Mouse (Mus musculus): Measurements from ENCODE around the gene Ntrk2.

- TF ChIP-seq CTCF (IDR thresholded peaks at IDR 0.05; ENCODE audit: insufficient read depth, low read depth, low read length) (no peak), POLR2A (IDR thresholded peaks at IDR 0.05; ENCODE audit: insufficient read depth, low read depth, low read length) (no peak)
These were observed 98.7 kb downstream of the Ntrk2 start for GRCm38 (mm10) chr13:58904742-58905735.

All from olfactory bulb, adult 2 months (tissue).